Mouse (Mus musculus) forebrain, postnatal 0 days (tissue): ENCODE measurements at regions not wholly inside any gene's neighbourhood (a gene's known extent, or its start where the extent isn't known, plus 50 kb on each side); places are given as distances from the start of the nearest gene placed in this dataset.
A peak's percentile ranks its signal among the peaks of the same experiment; 100 is the strongest.

Source experiments
- ATAC-seq: fragments of 200-750 bp; cut with Nextera tagmentation; 2 replicates; pipeline ENCODE4 v1.8.0; 2017; ENCODE audit warnings: mild to moderate bottlenecking, moderate library complexity
- DNase-seq: peaks from one replicate; pipeline ENCODE4 v3.0.0-alpha.2; 2015
- H3K27ac ChIP-seq: fragments of 300-500 bp; sonication (generic); 2 replicates; pipeline ENCODE4 v1.5.1; 2014; ENCODE audit warnings: low read depth, mild to moderate bottlenecking, antibody characterized with exemption, low read length, moderate library complexity, mixed read lengths
- H3K27me3 ChIP-seq: fragments of 300-500 bp; sonication (generic); 2 replicates; pipeline ENCODE4 v1.6.1; 2014; ENCODE audit warnings: mild to moderate bottlenecking, low read length, mixed read lengths; ENCODE audit not compliant: insufficient read depth
- H3K36me3 ChIP-seq: fragments of 300-500 bp; sonication (generic); 2 replicates; pipeline ENCODE4 v1.6.1; 2014; ENCODE audit warnings: mild to moderate bottlenecking, moderate library complexity; ENCODE audit not compliant: insufficient read depth
- H3K4me1 ChIP-seq: fragments of 300-500 bp; sonication (generic); 2 replicates; pipeline ENCODE4 v1.6.1; 2014; ENCODE audit warnings: antibody characterized with exemption; ENCODE audit not compliant: insufficient read depth
- H3K4me2 ChIP-seq: fragments of 300-500 bp; sonication (generic); 2 replicates; pipeline ENCODE4 v1.6.1; 2014; ENCODE audit warnings: low read depth, mild to moderate bottlenecking, moderate library complexity
- H3K4me3 ChIP-seq: fragments of 300-500 bp; sonication (generic); 2 replicates; pipeline ENCODE4 v1.5.1; 2014; ENCODE audit warnings: low read depth, low read length, mixed read lengths
- H3K9ac ChIP-seq: fragments of 300-500 bp; sonication (generic); 2 replicates; pipeline ENCODE4 v1.6.1; 2014; ENCODE audit warnings: mild to moderate bottlenecking
- H3K9me3 ChIP-seq: fragments of 300-500 bp; sonication (generic); 2 replicates; pipeline ENCODE4 v1.6.1; 2016; ENCODE audit warnings: low read length
- CTCF ChIP-seq: sonication (generic); IDR thresholded peaks from 2 replicates; pipeline ENCODE4 v1.5.1; 2016; ENCODE audit warnings: antibody characterized with exemption, control low read depth, low read depth
- WGBS: fragments of 180-500 bp; shearing (Covaris S2); extraction: QIAGEN DNeasy Blood & Tissue Kit; methylation state at CpG from one replicate; pipeline ENCODE4 v1.1.7; 2014; 5-methylcytosine and 5-hydroxymethylcytosine counted together

DNA sequence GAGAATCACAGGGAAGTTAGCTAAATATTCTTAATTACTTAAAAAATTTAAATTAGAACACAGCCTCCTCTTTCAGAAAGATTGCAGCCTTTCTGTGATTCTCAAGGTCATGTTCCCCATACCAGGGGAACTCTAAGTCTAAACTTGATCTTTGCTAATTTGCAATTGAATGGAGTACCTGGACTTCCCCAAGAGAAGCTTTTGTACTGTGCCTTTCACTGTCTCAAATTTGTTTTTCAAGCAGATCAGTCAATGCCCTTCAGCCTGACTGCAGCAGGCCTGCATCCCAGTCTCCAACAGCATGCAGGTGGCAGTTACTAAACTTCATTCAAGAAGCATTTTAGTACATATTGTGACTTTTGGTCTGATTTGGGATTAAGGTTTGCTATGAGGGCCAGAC, 611.8 kb downstream of the Snca start:
- DNase-seq (no peak), ATAC-seq (no peak)
- no peak overlapping the region for H3K4me3 ChIP-seq
- H3K4me1 ChIP-seq, result no peaks in the 10 kb centered on the region
- H3K9ac ChIP-seq, result no peak overlapping the region
- H3K4me2 ChIP-seq, result no peak overlapping the region
- H3K27ac ChIP-seq, result no peak overlapping the region
- no peak for TF ChIP-seq CTCF
- H3K36me3 ChIP-seq, result no peaks in the 10 kb centered on the region
- H3K27me3 ChIP-seq, result no peaks in the 10 kb centered on the region
- no peaks in the 10 kb centered on the region for H3K9me3 ChIP-seq

DNA sequence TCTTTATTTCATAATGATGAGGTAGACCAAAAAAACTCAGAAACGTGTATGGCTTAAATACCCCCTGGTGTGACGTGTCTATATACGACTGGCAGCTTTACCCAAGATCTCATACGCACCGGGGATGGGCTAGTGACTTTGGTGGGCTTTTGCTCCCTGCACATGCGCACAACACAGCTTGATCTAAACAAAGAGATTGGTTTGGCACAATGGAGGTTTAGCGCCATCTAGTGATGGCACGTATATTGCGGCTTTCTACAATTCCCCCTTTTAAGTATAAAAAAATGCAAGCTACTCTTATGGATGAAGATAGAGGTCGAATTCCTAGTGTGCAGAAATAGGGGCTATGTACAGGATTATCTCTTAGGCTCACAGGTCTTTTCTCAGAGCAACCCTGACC, 628.1 kb downstream of the Snca start:
- Histone ChIP-seq H3K4me2 (no peak overlapping the region), H3K27ac (no peak overlapping the region), H3K4me3 (no peak overlapping the region), H3K27me3 (no peaks in the 10 kb centered on the region), H3K9ac (no peak overlapping the region), H3K4me1 (no peaks in the 10 kb centered on the region), H3K36me3 (no peaks in the 10 kb centered on the region), H3K9me3 (no peaks in the 10 kb centered on the region)
- WGBS, result 74% methylated on average over 10 of the region's 10 CpGs
- DNase-seq, result peak; percentile 39
- ATAC-seq, result no peak
- peak; percentile 52 for TF ChIP-seq CTCF
